Mouse (Mus musculus) stomach, embryonic 16.5 days (tissue): Measurements from ENCODE around the gene Il11. TPM values are rescaled to one million over a fixed set of nuclear protein-coding genes. Genes with fewer than 3 reads are reported as not detected.

ENCODE experiments used
- ATAC-seq: fragments of 200-750 bp; cut with Nextera tagmentation; 2 replicates; pipeline ENCODE4 v1.8.0; 2017; ENCODE audit warnings: moderate number of reproducible peaks, moderate TSS enrichment; ENCODE audit not compliant: insufficient read depth, low FRiP score
- H3K27ac ChIP-seq: fragments of 300-500 bp; sonication (generic); 2 replicates; pipeline ENCODE4 v1.5.1; 2014; ENCODE audit warnings: low read length
- H3K27me3 ChIP-seq: fragments of 300-500 bp; sonication (generic); 2 replicates; pipeline ENCODE4 v1.6.1; 2014; ENCODE audit warnings: low read length, control low read depth, mixed read lengths; ENCODE audit not compliant: control insufficient read depth, insufficient read depth
- H3K36me3 ChIP-seq: fragments of 300-500 bp; sonication (generic); 2 replicates; pipeline ENCODE4 v1.6.1; 2014; ENCODE audit warnings: low read length; ENCODE audit not compliant: control insufficient read depth, insufficient read depth
- H3K4me1 ChIP-seq: fragments of 300-500 bp; sonication (generic); 2 replicates; pipeline ENCODE4 v1.6.1; 2014; ENCODE audit warnings: low read length, control low read depth, mixed read lengths; ENCODE audit not compliant: control insufficient read depth, insufficient read depth
- H3K4me2 ChIP-seq: fragments of 300-500 bp; sonication (generic); 2 replicates; pipeline ENCODE4 v1.6.1; 2014; ENCODE audit warnings: low read depth, low read length, mixed read lengths
- H3K4me3 ChIP-seq: fragments of 300-500 bp; sonication (generic); replicated peaks from 2 replicates; pipeline ENCODE4 v1.5.1; 2014; ENCODE audit warnings: mild to moderate bottlenecking, low read length
- H3K9ac ChIP-seq: fragments of 300-500 bp; sonication (generic); 2 replicates; pipeline ENCODE4 v1.6.1; 2014; ENCODE audit warnings: low read length
- H3K9me3 ChIP-seq: fragments of 300-500 bp; sonication (generic); replicated peaks from 2 replicates; pipeline ENCODE4 v1.6.1; 2016; ENCODE audit warnings: low read length, control low read depth; ENCODE audit not compliant: control insufficient read depth
- WGBS: fragments of 180-500 bp; shearing (Covaris S2); extraction: QIAGEN DNeasy Blood & Tissue Kit; methylation state at CpG from one replicate; pipeline ENCODE4 v1.1.7; 2014; 5-methylcytosine and 5-hydroxymethylcytosine counted together
- polyA plus RNA-seq: library from polyadenylated mRNA; unstranded; fragments of >200 nt; fragmentation: Nextera tagmentation; extraction: Ambion mirVana; gene quantifications from 2 replicates; pipeline ENCODE4 v1.2.1, GENCODE M21; 2015

Il11 gene
- polyA plus RNA-seq, 1 experiment from 2014 or later = 0.26 TPM

- Histone ChIP-seq H3K36me3 (peaks cover 20% of the 10 kb centered on the region), H3K4me1 (peaks cover 21% of the 10 kb centered on the region), H3K4me3 (peak within 1 kb of the TSS; percentile 96), H3K27me3 (no peaks in the 10 kb centered on the region), H3K9ac (peak within 1 kb of the TSS; percentile 99), H3K9me3 (no peaks in the 10 kb centered on the region), H3K27ac (peak within 1 kb of the TSS; percentile 96), H3K4me2 (peak within 1 kb of the TSS; percentile 74)
- peak; percentile 90 for ATAC-seq
- under 1% methylated on average over 54 of the region's 54 CpGs for WGBS
Measured at GRCm38 (mm10) chr7:4792278-4793212, 9.9 kb upstream of the Il11 start, which contains the start of gene Rpl28. Rpl28 (plus strand) TSS chr7:4792874.

- no peaks in the 10 kb centered on the region for H3K27me3 ChIP-seq
- peak within 1 kb of the TSS; percentile 72 for H3K4me3 ChIP-seq
- no peaks in the 10 kb centered on the region for H3K9me3 ChIP-seq
- ATAC-seq = peak; percentile 70
- peak within 1 kb of the TSS; percentile 84 for H3K9ac ChIP-seq
- H3K4me1 ChIP-seq = peaks cover 15% of the 10 kb centered on the region
- H3K36me3 ChIP-seq = peaks cover 6% of the 10 kb centered on the region; the same call in 1 of the 2 replicates
- H3K27ac ChIP-seq = peak within 1 kb of the TSS; percentile 89
- peak within 1 kb of the TSS; percentile 93 for H3K4me2 ChIP-seq
- WGBS = 7% methylated on average over 40 of the region's 40 CpGs
Measured at GRCm38 (mm10) chr7:4789436-4789935, 6.8 kb upstream of the Il11 start, which contains the start of gene Tmem238. Tmem238 (minus strand) TSS chr7:4789656.

- H3K9me3 ChIP-seq = no peaks in the 10 kb centered on the region
- H3K36me3 ChIP-seq = no peaks in the 10 kb centered on the region
- H3K27ac ChIP-seq = peak overlapping the region; percentile 89
- peak; percentile 26; the same call in 1 of the 2 replicates for ATAC-seq
- peaks cover 8% of the 10 kb centered on the region for H3K4me1 ChIP-seq
- no peaks in the 10 kb centered on the region for H3K27me3 ChIP-seq
- 2% methylated on average over 64 of the region's 64 CpGs for WGBS
- H3K9ac ChIP-seq = peak overlapping the region; percentile 84
- peak overlapping the region; percentile 72 for H3K4me3 ChIP-seq
- H3K4me2 ChIP-seq = peak overlapping the region; percentile 93
Measured at GRCm38 (mm10) chr7:4788499-4789435, 6.1 kb upstream of the Il11 start.

GRCm38 (mm10) chr7:4783667-4784268, 1.1 kb upstream of the Il11 start:
- WGBS = 76% methylated on average over 14 of the region's 14 CpGs
- no peak overlapping the region for H3K27ac ChIP-seq
- H3K9ac ChIP-seq = no peak overlapping the region
- H3K36me3 ChIP-seq = no peaks in the 10 kb centered on the region
- H3K4me3 ChIP-seq = no peak overlapping the region
- H3K9me3 ChIP-seq = no peaks in the 10 kb centered on the region
- peaks cover 17% of the 10 kb centered on the region for H3K4me1 ChIP-seq
- no peak overlapping the region for H3K4me2 ChIP-seq
- H3K27me3 ChIP-seq = peaks cover 6% of the 10 kb centered on the region
- ATAC-seq = no peak

GRCm38 (mm10) chr7:4782130-4782529, 529 bp downstream of the Il11 start:
- no peaks in the 10 kb centered on the region for H3K9me3 ChIP-seq
- WGBS = 44% methylated on average over 3 of the region's 3 CpGs
- no peak overlapping the region for H3K4me3 ChIP-seq
- no peak overlapping the region for H3K27ac ChIP-seq
- no peak overlapping the region for H3K9ac ChIP-seq
- H3K36me3 ChIP-seq = no peaks in the 10 kb centered on the region
- no peak overlapping the region for H3K4me2 ChIP-seq
- H3K4me1 ChIP-seq = peaks cover 21% of the 10 kb centered on the region
- no peak for ATAC-seq
- H3K27me3 ChIP-seq = peaks cover 22% of the 10 kb centered on the region

- Histone ChIP-seq H3K27me3 (peaks cover 44% of the 10 kb centered on the region), H3K4me1 (peaks cover 27% of the 10 kb centered on the region), H3K36me3 (no peaks in the 10 kb centered on the region), H3K9ac (no peak overlapping the region), H3K27ac (no peak overlapping the region), H3K4me3 (no peak overlapping the region), H3K4me2 (no peak overlapping the region), H3K9me3 (no peaks in the 10 kb centered on the region)
- ATAC-seq = no peak
- WGBS = 27% methylated on average over 5 of the region's 5 CpGs
Measured at GRCm38 (mm10) chr7:4779921-4780320, 2.7 kb downstream of the Il11 start.

GRCm38 (mm10) chr7:4777851-4778637, 4.6 kb downstream of the Il11 start:
- ATAC-seq = no peak
- H3K27me3 ChIP-seq = peaks cover 44% of the 10 kb centered on the region
- H3K4me1 ChIP-seq = peaks cover 27% of the 10 kb centered on the region
- WGBS = 11% methylated on average over 20 of the region's 20 CpGs
- H3K9me3 ChIP-seq = no peaks in the 10 kb centered on the region
- H3K36me3 ChIP-seq = no peaks in the 10 kb centered on the region
- H3K4me2 ChIP-seq = no peak overlapping the region
- no peak overlapping the region for H3K4me3 ChIP-seq
- no peak overlapping the region for H3K27ac ChIP-seq
- peak overlapping the region; percentile 65; the same call in 1 of the 2 replicates for H3K9ac ChIP-seq
